In genomic region chr2:121294753-121295607, GRCm38 (mm10) we compare ENCODE assay signal across 8 mouse cellular contexts. TPM values are rescaled to one million over a fixed set of nuclear protein-coding genes. Genes with fewer than 3 reads are reported as not detected.
A peak's percentile ranks its signal among the peaks of the same experiment; 100 is the strongest.
DNase-seq lines count a peak whose midpoint lies in the region; ATAC-seq and TF ChIP-seq lines count a peak whose summit lies in the region.

No protein-coding gene starts in this region.

- peak; percentile 76 for DNase-seq in Muller cell, postnatal 12 days (ENCODE audit: inconsistent ontology term)
- peak; percentile 68 for DNase-seq in embryonic facial prominence, embryonic 11.5 days (ENCODE audit: low spot score)
- peak; percentile 82 to 84 for DNase-seq in layer of hippocampus, adult 2 months (ENCODE audit: low spot score in 2 of 2)
- peak; percentile 68 for DNase-seq in lung, postnatal 10 days
- no peak for DNase-seq in thymus, postnatal 36 days

- H3K27ac ChIP-seq in embryonic facial prominence, embryonic 11.5 days (replicated peaks; ENCODE audit: low read depth, low read length): no peak overlapping the region
- peak overlapping the region; percentile 91 for H3K27ac ChIP-seq in heart, embryonic 11.5 days (ENCODE audit: low read depth, low read length)
- peak overlapping the region; percentile 98 for H3K27ac ChIP-seq in layer of hippocampus, adult 2 months
- peak overlapping the region; percentile 33; the same call in 1 of the 2 replicates for H3K27ac ChIP-seq in small intestine, adult 2 months (ENCODE audit: insufficient read depth, low read depth, low read length)

- H3K9me3 ChIP-seq in E14TG2a.4 (ENCODE audit: low read length): peaks cover 3% of the 10 kb centered on the region; the same call in 1 of the 2 replicates
- no peaks in the 10 kb centered on the region for H3K9me3 ChIP-seq in embryonic facial prominence, embryonic 11.5 days (replicated peaks; ENCODE audit: control insufficient read depth, low read length)
- no peaks in the 10 kb centered on the region for H3K9me3 ChIP-seq in heart, embryonic 11.5 days (replicated peaks; ENCODE audit: control insufficient read depth, low read length)

- H3K9ac ChIP-seq in embryonic facial prominence, embryonic 11.5 days (replicated peaks; ENCODE audit: low read length): peak overlapping the region; percentile 43
- peak overlapping the region; percentile 34 for H3K9ac ChIP-seq in heart, embryonic 11.5 days (ENCODE audit: low read depth, low read length)

- peaks cover 22% of the 10 kb centered on the region for H3K36me3 ChIP-seq in E14TG2a.4 (ENCODE audit: insufficient read depth, low read length)
- H3K36me3 ChIP-seq in embryonic facial prominence, embryonic 11.5 days (replicated peaks; ENCODE audit: control insufficient read depth, insufficient read depth, low read depth, low read length): no peaks in the 10 kb centered on the region
- H3K36me3 ChIP-seq in heart, embryonic 11.5 days (ENCODE audit: control insufficient read depth, insufficient read depth, low read length): no peaks in the 10 kb centered on the region
- H3K36me3 ChIP-seq in small intestine, adult 2 months (ENCODE audit: control insufficient read depth, insufficient read depth, low read length): no peaks in the 10 kb centered on the region

- H3K4me1 ChIP-seq in E14TG2a.4 (replicated peaks; ENCODE audit: low read depth, low read length): peaks cover 93% of the 10 kb centered on the region
- peaks cover 18% of the 10 kb centered on the region for H3K4me1 ChIP-seq in embryonic facial prominence, embryonic 11.5 days (ENCODE audit: control insufficient read depth, insufficient read depth, low read length)
- H3K4me1 ChIP-seq in heart, embryonic 11.5 days (ENCODE audit: control insufficient read depth, insufficient read depth, low read length): peaks cover 40% of the 10 kb centered on the region
- peaks cover 9% of the 10 kb centered on the region; the same call in 1 of the 2 replicates for H3K4me1 ChIP-seq in small intestine, adult 2 months (ENCODE audit: control insufficient read depth, insufficient read depth, insufficient read length, low read length)

- peak; percentile 20; the same call in 1 of the 2 replicates for TF ChIP-seq POLR2A in small intestine, adult 2 months (IDR thresholded peaks at IDR 0.05; ENCODE audit: low read depth, low read length)

- peaks cover 39% of the 10 kb centered on the region for H3K27me3 ChIP-seq in E14TG2a.4 (ENCODE audit: insufficient read depth, low read length)
- peaks cover 21% of the 10 kb centered on the region for H3K27me3 ChIP-seq in embryonic facial prominence, embryonic 11.5 days (ENCODE audit: control insufficient read depth, insufficient read depth, low read length)
- peaks cover 35% of the 10 kb centered on the region for H3K27me3 ChIP-seq in heart, embryonic 11.5 days (ENCODE audit: control insufficient read depth, insufficient read depth, low read length)
- H3K27me3 ChIP-seq in small intestine, adult 2 months (ENCODE audit: control insufficient read depth, insufficient read depth, low read length): peaks cover 42% of the 10 kb centered on the region

- H3K4me3 ChIP-seq in E14TG2a.4 (replicated peaks; ENCODE audit: low read length): peak overlapping the region; percentile 71
- peak overlapping the region; percentile 36 for H3K4me3 ChIP-seq in embryonic facial prominence, embryonic 11.5 days (ENCODE audit: low read depth, low read length)
- H3K4me3 ChIP-seq in heart, embryonic 11.5 days (ENCODE audit: low read depth, low read length): peak overlapping the region; percentile 55
- peak overlapping the region; percentile 92 for H3K4me3 ChIP-seq in layer of hippocampus, adult 2 months
- peak overlapping the region; percentile 64 for H3K4me3 ChIP-seq in small intestine, adult 2 months (ENCODE audit: low read depth, low read length)

- H3K4me2 ChIP-seq in embryonic facial prominence, embryonic 11.5 days (ENCODE audit: low read depth, low read length): peak overlapping the region; percentile 67
- peak overlapping the region; percentile 81 for H3K4me2 ChIP-seq in heart, embryonic 11.5 days

- under 1% methylated on average over 18 of the region's 18 CpGs for WGBS in embryonic facial prominence, embryonic 11.5 days
- WGBS in heart, embryonic 11.5 days (ENCODE audit: insufficient replicate concordance): 3% methylated on average over 18 of the region's 18 CpGs
- WGBS in small intestine, adult 2 months: 5% methylated on average over 18 of the region's 18 CpGs

- ATAC-seq in embryonic facial prominence, embryonic 11.5 days (replicated peaks; ENCODE audit: insufficient number of reproducible peaks, low FRiP score, low TSS enrichment, low read depth): peak; percentile 64
- ATAC-seq in heart, embryonic 11.5 days (replicated peaks; ENCODE audit: insufficient number of reproducible peaks, low FRiP score, low TSS enrichment): peak; percentile 69

- no peak for TF ChIP-seq CTCF in E14TG2a.4 (conservative IDR thresholded peaks at IDR 0.05; ENCODE audit: low read length)
- no peak for TF ChIP-seq CTCF in layer of hippocampus, adult 2 months (conservative IDR thresholded peaks at IDR 0.05)
- TF ChIP-seq CTCF in small intestine, adult 2 months (IDR thresholded peaks at IDR 0.05; ENCODE audit: extremely low read depth, insufficient read length, insufficient replicate concordance, low read depth, low read length): no peak

RNA-seq across cellular contexts. Expression of gene Map1a, which starts 5.6 kb away (rescaled TPM):
- 4.0 and 4.8 TPM in 2 replicates for polyA plus RNA-seq in embryonic facial prominence, embryonic 11.5 days (2014; fragmentation: Nextera tagmentation; extraction: Ambion mirVana)
- 4.0 and 6.6 TPM in 2 replicates for polyA plus RNA-seq in heart, embryonic 11.5 days (2014; fragmentation: Nextera tagmentation; extraction: Ambion mirVana)
- 100 to 1,000 TPM; 622 to 629 TPM for total RNA-seq in layer of hippocampus, adult 2 months (2021)
- polyA plus RNA-seq in small intestine, adult 2 months (2012; rRNA removed): 1.9 and 2.2 TPM in 2 replicates

RNA-seq across cellular contexts. Expression of gene Trp53bp1, which starts 23.8 kb away (rescaled TPM):
- 84.7 and 88.7 TPM in 2 replicates for polyA plus RNA-seq in embryonic facial prominence, embryonic 11.5 days (2014; fragmentation: Nextera tagmentation; extraction: Ambion mirVana)
- 60.1 and 63.5 TPM in 2 replicates for polyA plus RNA-seq in heart, embryonic 11.5 days (2014; fragmentation: Nextera tagmentation; extraction: Ambion mirVana)
- 100 to 1,000 TPM; 148 to 162 TPM for total RNA-seq in layer of hippocampus, adult 2 months (2021)
- polyA plus RNA-seq in small intestine, adult 2 months (2012; rRNA removed): 4.6 and 9.5 TPM in 2 replicates

Comparison
In these comparisons a context has a peak if more than half of its experiments do, and no peak if none do; other contexts are left out.
1. H3K4me3 ChIP-seq: peak in every context shown above with its lines; median percentile 92 in layer of hippocampus, adult 2 months; 71 in E14TG2a.4; 64 in small intestine, adult 2 months; 55 in heart, embryonic 11.5 days; 36 in embryonic facial prominence, embryonic 11.5 days.
2. DNase-seq: peak in Muller cell, postnatal 12 days (single experiment), embryonic facial prominence, embryonic 11.5 days (single experiment), layer of hippocampus, adult 2 months (2 of 2) and lung, postnatal 10 days (single experiment); none in thymus, postnatal 36 days (0 of 2).